Mouse (Mus musculus): ENCODE data around the gene Stard7. TPM values are rescaled to one million over a fixed set of nuclear protein-coding genes. Genes with fewer than 3 reads are reported as not detected.

The Stard7 gene
- total and polyA plus RNA-seq, 2 experiments = 51.2 to 102 TPM

GRCm38 (mm10) chr2:127314467-127315154 lies 44.6 kb downstream of the Stard7 start:
- Histone ChIP-seq H3K4me1 (ENCODE audit: control insufficient read depth, insufficient read depth, low read length) (peaks cover 2% of the 10 kb centered on the region; the same call in 1 of the 2 replicates), H3K27ac (replicated peaks; ENCODE audit: insufficient read depth, low read depth, low read length) (no peak overlapping the region), H3K79me2 (ENCODE audit: control insufficient read depth, insufficient read depth, low read length) (no peaks in the 10 kb centered on the region), H3K4me3 (ENCODE audit: insufficient read depth, low read depth, low read length) (no peak overlapping the region), H3K27me3 (ENCODE audit: control insufficient read depth, insufficient read depth, low read length) (no peaks in the 10 kb centered on the region), H3K36me3 (ENCODE audit: control insufficient read depth, insufficient read depth, low read length) (no peaks in the 10 kb centered on the region), H3K9ac (ENCODE audit: low read depth, low read length) (no peak overlapping the region)
- no peak for TF ChIP-seq CTCF (IDR thresholded peaks at IDR 0.05; ENCODE audit: low read depth, low read length)
- TF ChIP-seq POLR2A (IDR thresholded peaks at IDR 0.05; ENCODE audit: extremely low read depth, insufficient read depth, low read length) = no peak
- no peak for DNase-seq (ENCODE audit: extremely low read depth, low read depth, low spot score)
- WGBS = 70% methylated on average over 6 of the region's 6 CpGs

GRCm38 (mm10) chr2:127315155-127315470 lies 45.1 kb downstream of the Stard7 start:
- H3K4me3 ChIP-seq (ENCODE audit: insufficient read depth, low read depth, low read length) = no peak overlapping the region
- no peaks in the 10 kb centered on the region for H3K36me3 ChIP-seq (ENCODE audit: control insufficient read depth, insufficient read depth, low read length)
- H3K27me3 ChIP-seq (ENCODE audit: control insufficient read depth, insufficient read depth, low read length) = no peaks in the 10 kb centered on the region
- peaks cover 2% of the 10 kb centered on the region; the same call in 1 of the 2 replicates for H3K4me1 ChIP-seq (ENCODE audit: control insufficient read depth, insufficient read depth, low read length)
- H3K27ac ChIP-seq (replicated peaks; ENCODE audit: insufficient read depth, low read depth, low read length) = no peak overlapping the region
- no peak for DNase-seq (ENCODE audit: extremely low read depth, low read depth, low spot score)
- 100% methylated on average over 1 of the region's 1 CpGs for WGBS
- no peak overlapping the region for H3K9ac ChIP-seq (ENCODE audit: low read depth, low read length)
- TF ChIP-seq CTCF (IDR thresholded peaks at IDR 0.05; ENCODE audit: low read depth, low read length) = no peak
- TF ChIP-seq POLR2A (IDR thresholded peaks at IDR 0.05; ENCODE audit: extremely low read depth, insufficient read depth, low read length) = no peak
- no peaks in the 10 kb centered on the region for H3K79me2 ChIP-seq (ENCODE audit: control insufficient read depth, insufficient read depth, low read length)

- Histone ChIP-seq H3K36me3 (ENCODE audit: control insufficient read depth, insufficient read depth, low read length) (no peaks in the 10 kb centered on the region), H3K9ac (ENCODE audit: low read depth, low read length) (no peak overlapping the region), H3K79me2 (ENCODE audit: control insufficient read depth, insufficient read depth, low read length) (no peaks in the 10 kb centered on the region), H3K27ac (replicated peaks; ENCODE audit: insufficient read depth, low read depth, low read length) (no peak overlapping the region), H3K4me1 (ENCODE audit: control insufficient read depth, insufficient read depth, low read length) (peaks cover 2% of the 10 kb centered on the region; the same call in 1 of the 2 replicates), H3K27me3 (ENCODE audit: control insufficient read depth, insufficient read depth, low read length) (no peaks in the 10 kb centered on the region), H3K4me3 (ENCODE audit: insufficient read depth, low read depth, low read length) (no peak overlapping the region)
- WGBS = 86% methylated on average over 5 of the region's 5 CpGs
- DNase-seq (ENCODE audit: extremely low read depth, low read depth, low spot score) = no peak
- TF ChIP-seq POLR2A (IDR thresholded peaks at IDR 0.05; ENCODE audit: extremely low read depth, insufficient read depth, low read length) (no peak), CTCF (IDR thresholded peaks at IDR 0.05; ENCODE audit: low read depth, low read length) (no peak)
Observed at GRCm38 (mm10) chr2:127316431-127316830, 46.4 kb downstream of the Stard7 start.

- H3K27ac ChIP-seq (replicated peaks; ENCODE audit: insufficient read depth, low read depth, low read length) = no peak overlapping the region
- no peak overlapping the region for H3K9ac ChIP-seq (ENCODE audit: low read depth, low read length)
- no peak overlapping the region for H3K4me3 ChIP-seq (ENCODE audit: insufficient read depth, low read depth, low read length)
- DNase-seq (ENCODE audit: extremely low read depth, low read depth, low spot score) = no peak
- no peaks in the 10 kb centered on the region for H3K79me2 ChIP-seq (ENCODE audit: control insufficient read depth, insufficient read depth, low read length)
- no peaks in the 10 kb centered on the region for H3K36me3 ChIP-seq (ENCODE audit: control insufficient read depth, insufficient read depth, low read length)
- H3K4me1 ChIP-seq (ENCODE audit: control insufficient read depth, insufficient read depth, low read length) = peaks cover 2% of the 10 kb centered on the region; the same call in 1 of the 2 replicates
- no peaks in the 10 kb centered on the region for H3K27me3 ChIP-seq (ENCODE audit: control insufficient read depth, insufficient read depth, low read length)
- TF ChIP-seq CTCF (IDR thresholded peaks at IDR 0.05; ENCODE audit: low read depth, low read length) (no peak), POLR2A (IDR thresholded peaks at IDR 0.05; ENCODE audit: extremely low read depth, insufficient read depth, low read length) (no peak)
- 87% methylated on average over 4 of the region's 4 CpGs for WGBS
Observed at GRCm38 (mm10) chr2:127318136-127318535, 48.1 kb downstream of the Stard7 start.

- peaks cover 2% of the 10 kb centered on the region; the same call in 1 of the 2 replicates for H3K4me1 ChIP-seq (ENCODE audit: control insufficient read depth, insufficient read depth, low read length)
- H3K36me3 ChIP-seq (ENCODE audit: control insufficient read depth, insufficient read depth, low read length) = no peaks in the 10 kb centered on the region
- H3K79me2 ChIP-seq (ENCODE audit: control insufficient read depth, insufficient read depth, low read length) = no peaks in the 10 kb centered on the region
- TF ChIP-seq CTCF (IDR thresholded peaks at IDR 0.05; ENCODE audit: low read depth, low read length) (no peak), POLR2A (IDR thresholded peaks at IDR 0.05; ENCODE audit: extremely low read depth, insufficient read depth, low read length) (no peak)
- H3K27me3 ChIP-seq (ENCODE audit: control insufficient read depth, insufficient read depth, low read length) = no peaks in the 10 kb centered on the region
- no peak overlapping the region for H3K27ac ChIP-seq (replicated peaks; ENCODE audit: insufficient read depth, low read depth, low read length)
- H3K9ac ChIP-seq (ENCODE audit: low read depth, low read length) = no peak overlapping the region
- DNase-seq (ENCODE audit: extremely low read depth, low read depth, low spot score) = no peak
- 66% methylated on average over 4 of the region's 4 CpGs for WGBS
- no peak overlapping the region for H3K4me3 ChIP-seq (ENCODE audit: insufficient read depth, low read depth, low read length)
Observed at GRCm38 (mm10) chr2:127319071-127319470, 49.1 kb downstream of the Stard7 start.

GRCm38 (mm10) chr2:127322671-127323285 lies 52.8 kb downstream of the Stard7 start:
- H3K79me2 ChIP-seq (ENCODE audit: control insufficient read depth, insufficient read depth, low read length) = no peaks in the 10 kb centered on the region
- no peaks in the 10 kb centered on the region for H3K27me3 ChIP-seq (ENCODE audit: control insufficient read depth, insufficient read depth, low read length)
- H3K9ac ChIP-seq (ENCODE audit: low read depth, low read length) = no peak overlapping the region
- H3K27ac ChIP-seq (replicated peaks; ENCODE audit: insufficient read depth, low read depth, low read length) = no peak overlapping the region
- no peak for TF ChIP-seq CTCF (IDR thresholded peaks at IDR 0.05; ENCODE audit: low read depth, low read length)
- no peak for TF ChIP-seq POLR2A (IDR thresholded peaks at IDR 0.05; ENCODE audit: extremely low read depth, insufficient read depth, low read length)
- H3K4me3 ChIP-seq (ENCODE audit: insufficient read depth, low read depth, low read length) = no peak overlapping the region
- no peaks in the 10 kb centered on the region for H3K36me3 ChIP-seq (ENCODE audit: control insufficient read depth, insufficient read depth, low read length)
- no peaks in the 10 kb centered on the region for H3K4me1 ChIP-seq (ENCODE audit: control insufficient read depth, insufficient read depth, low read length)
- DNase-seq (ENCODE audit: extremely low read depth, low read depth, low spot score) = no peak
- WGBS = 88% methylated on average over 6 of the region's 6 CpGs

All from liver, adult 2 months (tissue).